Mouse (Mus musculus) cerebellum, postnatal 25 days (tissue): ENCODE data around the gene Lonp2.

Source experiments
- DNase-seq, 2 experiments: peaks; one replicate each; pipeline ENCODE4 v3.0.0; 2021; ENCODE audit warnings: mixed read lengths in 2 of 2

Lonp2 gene

GRCm38 (mm10) chr8:86624915-86625314 lies 1.1 kb downstream of the Lonp2 start:
- DNase-seq, result no peak

GRCm38 (mm10) chr8:86630212-86630611 lies 6.4 kb downstream of the Lonp2 start:
- no peak for DNase-seq

GRCm38 (mm10) chr8:86631395-86631794 lies 7.6 kb downstream of the Lonp2 start:
- no peak for DNase-seq

- no peak for DNase-seq
These were observed 14.0 kb downstream of the Lonp2 start for GRCm38 (mm10) chr8:86637826-86638225.

- no peak for DNase-seq
These were observed 15.1 kb downstream of the Lonp2 start for GRCm38 (mm10) chr8:86638981-86639380.

- no peak for DNase-seq
These were observed 18.8 kb downstream of the Lonp2 start for GRCm38 (mm10) chr8:86642682-86643081.

- DNase-seq, result no peak
These were observed 20.8 kb downstream of the Lonp2 start for GRCm38 (mm10) chr8:86644661-86645060.

GRCm38 (mm10) chr8:86647771-86648170 lies 23.9 kb downstream of the Lonp2 start:
- DNase-seq, result no peak

- DNase-seq, result peak in 1 of 2 experiments; percentile 17
These were observed 27.6 kb downstream of the Lonp2 start for GRCm38 (mm10) chr8:86651416-86651815.

GRCm38 (mm10) chr8:86652546-86652945 lies 28.7 kb downstream of the Lonp2 start:
- DNase-seq, result no peak

GRCm38 (mm10) chr8:86654578-86654977 lies 30.7 kb downstream of the Lonp2 start:
- DNase-seq, result no peak

- no peak for DNase-seq
These were observed 44.9 kb downstream of the Lonp2 start for GRCm38 (mm10) chr8:86668750-86669149.

GRCm38 (mm10) chr8:86669259-86669658 lies 45.4 kb downstream of the Lonp2 start:
- DNase-seq, result no peak

GRCm38 (mm10) chr8:86686629-86687028 lies 62.8 kb downstream of the Lonp2 start:
- no peak for DNase-seq

GRCm38 (mm10) chr8:86692107-86692506 lies 68.3 kb downstream of the Lonp2 start:
- DNase-seq, result no peak

- no peak for DNase-seq
These were observed 70.2 kb downstream of the Lonp2 start for GRCm38 (mm10) chr8:86694011-86694410.

GRCm38 (mm10) chr8:86695703-86696102 lies 71.9 kb downstream of the Lonp2 start:
- DNase-seq, result no peak

- no peak for DNase-seq
These were observed 75.1 kb downstream of the Lonp2 start for GRCm38 (mm10) chr8:86698811-86699421.

GRCm38 (mm10) chr8:86699471-86699870 lies 75.6 kb downstream of the Lonp2 start:
- no peak for DNase-seq

- DNase-seq, result no peak
These were observed 78.6 kb downstream of the Lonp2 start for GRCm38 (mm10) chr8:86702453-86702852.

GRCm38 (mm10) chr8:86705317-86705716 lies 81.5 kb downstream of the Lonp2 start:
- DNase-seq, result no peak

GRCm38 (mm10) chr8:86706756-86707155 lies 82.9 kb downstream of the Lonp2 start:
- DNase-seq, result no peak

- DNase-seq, result no peak
These were observed 84.0 kb downstream of the Lonp2 start for GRCm38 (mm10) chr8:86707873-86708272.

- DNase-seq, result no peak
These were observed 88.8 kb downstream of the Lonp2 start for GRCm38 (mm10) chr8:86712594-86712993.
